Mouse (Mus musculus) ovary, adult 10 weeks (tissue): ENCODE measurements around the gene Pnpo. TPM values are rescaled to one million over a fixed set of nuclear protein-coding genes. Genes with fewer than 3 reads are reported as not detected.

ENCODE experiments used
- polyA plus RNA-seq: library from polyadenylated mRNA; stranded (reverse); fragments of 350-450 nt; fragmentation: Illumina TruSeq; extraction: RNeasy Lipid Tissue Mini Kit (QIAGEN cat#74804); gene quantifications from one replicate; pipeline ENCODE4 v1.2.3, GENCODE M21; 2014

Pnpo gene
- 9.2 TPM for polyA plus RNA-seq

GRCm38 (mm10) chr11:96943746-96944304, at the start of gene Pnpo:
TSS of gene Pnpo (minus strand) at chr11:96943986.

GRCm38 (mm10) chr11:96982859-96983258, 39.1 kb upstream of the Pnpo start, which contains the start of gene Sp2:
TSS of gene Sp2 (minus strand) at chr11:96982959.

GRCm38 (mm10) chr11:96928088-96928487, 15.7 kb downstream of the Pnpo start, which contains the start of gene Prr15l:
TSS of gene Prr15l (plus strand) at chr11:96928104.

GRCm38 (mm10) chr11:96916044-96916884, 27.5 kb downstream of the Pnpo start, which contains the start of gene Cdk5rap3:
TSS of gene Cdk5rap3 (minus strand) at chr11:96916496.

Other genes starting within 250 kb of the Pnpo start
- gene Snx11, start 166.4 kb downstream of the Pnpo start, polyA plus RNA-seq: 2.4 TPM
- 124 TPM for gene Cbx1, start 154.9 kb downstream of the Pnpo start, polyA plus RNA-seq
- gene Nfe2l1, start 114.0 kb downstream of the Pnpo start, polyA plus RNA-seq: 89.7 TPM
- gene Copz2, start 94.1 kb downstream of the Pnpo start, polyA plus RNA-seq: 12.9 TPM
- 18.0 TPM for gene Cdk5rap3, start 27.5 kb downstream of the Pnpo start, polyA plus RNA-seq
- 1.3 TPM for gene Prr15l, start 15.9 kb downstream of the Pnpo start, polyA plus RNA-seq
- gene Sp2, start 39.0 kb upstream of the Pnpo start, polyA plus RNA-seq: 5.3 TPM
- gene Sp6, start 69.4 kb upstream of the Pnpo start, polyA plus RNA-seq: not detected
- gene Scrn2, start 86.0 kb upstream of the Pnpo start, polyA plus RNA-seq: not detected
- gene Lrrc46, start 97.4 kb upstream of the Pnpo start, polyA plus RNA-seq: 0.48 TPM
- 11.5 TPM for gene Mrpl10, start 97.6 kb upstream of the Pnpo start, polyA plus RNA-seq
- not detected for gene Osbpl7, start 106.6 kb upstream of the Pnpo start, polyA plus RNA-seq
- gene Tbx21, start 171.3 kb upstream of the Pnpo start, polyA plus RNA-seq: not detected
- not detected for gene Tbkbp1, start 207.5 kb upstream of the Pnpo start, polyA plus RNA-seq
- 205 TPM for gene Kpnb1, start 243.9 kb upstream of the Pnpo start, polyA plus RNA-seq